Mouse (Mus musculus) small intestine, adult 2 months (tissue): ENCODE results near the gene Lypla2.

Experiments used
- CTCF ChIP-seq: fragments of 200-500 bp; IDR thresholded peaks from 2 replicates; pipeline ENCODE4 v1.5.1; 2012; ENCODE audit warnings: low read depth, mild to moderate bottlenecking, control low read depth, inconsistent platforms, low read length, moderate library complexity, mixed read lengths; ENCODE audit not compliant: insufficient replicate concordance, insufficient read length; ENCODE audit errors: extremely low read depth
- POLR2A ChIP-seq: fragments of 200-500 bp; IDR thresholded peaks from 2 replicates; pipeline ENCODE4 v1.6.1; 2012; ENCODE audit warnings: low read depth, mild to moderate bottlenecking, control low read depth, inconsistent platforms, low read length, moderate library complexity

DNA sequence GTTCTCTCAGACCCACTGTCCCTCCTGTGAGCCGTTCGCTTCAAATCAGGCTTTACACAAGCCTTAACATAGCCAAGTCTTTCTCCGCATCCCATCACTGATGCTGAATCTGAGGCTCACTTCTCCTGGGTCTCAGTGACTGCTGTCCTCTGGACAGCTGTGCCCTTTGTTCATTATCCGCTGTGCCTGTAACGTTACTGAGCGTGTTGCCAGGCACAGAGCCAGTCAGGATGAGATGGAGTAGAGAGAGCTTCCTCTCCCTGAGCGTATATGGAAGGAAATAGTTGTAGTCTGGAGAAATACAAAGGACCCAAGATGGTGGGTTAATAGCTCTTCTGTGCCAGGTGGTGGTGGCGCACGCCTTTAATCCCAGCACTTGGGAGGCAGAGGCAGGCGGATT lies 23.0 kb downstream of the Lypla2 start:
- TF ChIP-seq POLR2A, result no peak
- TF ChIP-seq CTCF, result no peak
